Mouse (Mus musculus) cerebellum, postnatal 25 days (tissue): ENCODE measurements around the gene H2-T24.
"Not testable (repeated sequence)": the region's sequence is repeated elsewhere in the genome, so short reads cannot be mapped to it uniquely, and the experiment has no call there.

ENCODE experiments used
- DNase-seq, 2 experiments: peaks; one replicate each; pipeline ENCODE4 v3.0.0; 2021; ENCODE audit warnings: mixed read lengths in 2 of 2

The H2-T24 gene

GRCm38 (mm10) chr17:36023710-36024654 is 3.6 kb upstream of the H2-T24 start:
- DNase-seq = no peak

- DNase-seq = no peak
Measured at GRCm38 (mm10) chr17:36022922-36023321, 2.6 kb upstream of the H2-T24 start.

GRCm38 (mm10) chr17:36022098-36022497 is 1.7 kb upstream of the H2-T24 start:
- DNase-seq = no peak

GRCm38 (mm10) chr17:36021309-36021708 is 949 bp upstream of the H2-T24 start:
- no peak for DNase-seq

- no peak for DNase-seq
Measured at GRCm38 (mm10) chr17:36019519-36019918, 841 bp downstream of the H2-T24 start.

GRCm38 (mm10) chr17:36018979-36019378 is 1.4 kb downstream of the H2-T24 start:
- DNase-seq = no peak

- peak; percentile 26 to 48 for DNase-seq
Measured at GRCm38 (mm10) chr17:36017046-36017445, 3.3 kb downstream of the H2-T24 start.

- DNase-seq = no peak
Measured at GRCm38 (mm10) chr17:36014977-36015376, 5.4 kb downstream of the H2-T24 start.

GRCm38 (mm10) chr17:36004409-36004808 is 16.0 kb downstream of the H2-T24 start:
- not testable (repeated sequence) for DNase-seq

GRCm38 (mm10) chr17:36003331-36003730 is 17.0 kb downstream of the H2-T24 start:
- no peak for DNase-seq

- no peak for DNase-seq
Measured at GRCm38 (mm10) chr17:36001966-36002365, 18.4 kb downstream of the H2-T24 start.

GRCm38 (mm10) chr17:36001121-36001897 is 19.1 kb downstream of the H2-T24 start:
- DNase-seq = no peak

- no peak for DNase-seq
Measured at GRCm38 (mm10) chr17:36000349-36000748, 20.0 kb downstream of the H2-T24 start.

GRCm38 (mm10) chr17:35999356-35999755 is 21.0 kb downstream of the H2-T24 start:
- no peak for DNase-seq

- DNase-seq = no peak
Measured at GRCm38 (mm10) chr17:35998545-35999305, 21.6 kb downstream of the H2-T24 start.

GRCm38 (mm10) chr17:35997713-35998510 is 22.4 kb downstream of the H2-T24 start:
- DNase-seq = no peak

GRCm38 (mm10) chr17:35996949-35997348 is 23.4 kb downstream of the H2-T24 start:
- peak; percentile 92 to 98 for DNase-seq

- DNase-seq = no peak
Measured at GRCm38 (mm10) chr17:35994879-35995240, 25.5 kb downstream of the H2-T24 start.

GRCm38 (mm10) chr17:35994175-35994878 is 26.0 kb downstream of the H2-T24 start:
- peak; percentile 80 to 87 for DNase-seq

GRCm38 (mm10) chr17:35993675-35994074 is 26.7 kb downstream of the H2-T24 start:
- peak; percentile 81 to 89 for DNase-seq

GRCm38 (mm10) chr17:35991781-35992180 is 28.6 kb downstream of the H2-T24 start:
- DNase-seq = no peak
